Mouse (Mus musculus) olfactory bulb, adult 2 months (tissue): ENCODE data around the gene Slc19a1.

Experiments
- CTCF ChIP-seq: fragments of 200-500 bp; IDR thresholded peaks from 2 replicates; pipeline ENCODE4 v1.5.1; 2012; ENCODE audit warnings: low read depth, mild to moderate bottlenecking, low read length, moderate library complexity; ENCODE audit not compliant: insufficient read depth
- POLR2A ChIP-seq: fragments of 200-500 bp; IDR thresholded peaks from 2 replicates; pipeline ENCODE4 v1.6.1; 2012; ENCODE audit warnings: mild to moderate bottlenecking, low read depth, low read length, moderate library complexity; ENCODE audit not compliant: insufficient read depth

DNA sequence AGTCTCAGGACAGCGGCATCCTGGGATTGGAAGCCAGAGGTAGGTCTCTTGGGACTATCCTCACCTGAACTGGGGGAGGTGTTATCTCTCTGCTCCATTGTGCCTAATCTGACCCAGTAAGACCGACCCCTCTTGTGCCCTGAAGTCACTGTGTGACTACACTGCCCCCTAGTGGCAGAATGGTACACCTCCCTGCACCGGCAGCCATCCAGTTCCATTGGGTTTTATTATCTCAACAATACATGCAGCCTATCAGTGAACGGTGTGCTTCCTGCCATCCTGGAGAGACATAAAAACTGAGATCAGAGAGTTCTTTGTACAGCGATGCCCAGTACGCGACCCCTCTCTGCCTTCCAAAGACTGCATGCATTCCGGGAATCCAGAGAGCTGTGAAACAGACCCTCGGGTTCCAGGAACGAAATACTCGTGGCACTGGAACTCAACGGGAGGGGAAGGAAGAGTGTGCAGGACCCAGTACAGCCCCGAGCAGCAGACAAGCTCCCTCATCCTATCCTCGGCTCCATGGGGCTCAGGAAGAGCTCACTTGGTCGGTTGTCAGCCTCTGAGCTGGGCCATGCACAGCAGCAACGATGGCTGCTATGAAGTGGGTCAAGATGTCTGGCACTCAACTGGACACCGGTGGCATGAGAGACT is 10.5 kb upstream of the Slc19a1 start:
- TF ChIP-seq POLR2A (0 out of 2 replicates have a peak, but pooled peaks have one; percentile 28), CTCF (peak; percentile 67)
